Mouse (Mus musculus): ENCODE results near the gene Kcna10. TPM values are rescaled to one million over a fixed set of nuclear protein-coding genes. Genes with fewer than 3 reads are reported as not detected.

Gene Kcna10
- total and polyA plus RNA-seq, 3 experiments = not detected

DNA sequence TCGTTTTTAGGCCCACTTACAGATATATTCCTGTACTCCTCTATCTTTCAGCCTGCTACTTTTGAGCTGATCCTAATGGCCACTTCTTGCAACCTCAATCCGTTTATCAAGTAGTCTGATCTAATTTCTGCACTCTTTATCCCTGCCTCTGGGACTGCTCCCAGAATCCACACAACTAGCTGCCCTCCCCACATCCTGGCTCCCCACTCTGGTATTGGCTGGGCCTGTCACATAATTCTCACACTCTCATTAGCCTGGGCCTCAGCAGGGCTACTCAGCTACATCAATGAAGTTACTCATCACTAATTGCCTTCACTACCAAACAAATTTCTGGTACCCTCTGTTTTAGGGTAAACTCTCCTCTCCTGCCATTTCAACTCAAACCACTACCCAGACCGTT lies 32.4 kb upstream of the Kcna10 start:
- Histone ChIP-seq H3K36me3 (ENCODE audit: control insufficient read depth in 1 of 2, insufficient read depth in 2 of 2, low read length in 2 of 2) (no peaks in the 10 kb centered on the region), H3K4me3 (ENCODE audit: control insufficient read depth in 1 of 2, insufficient read depth in 1 of 2, low read depth in 2 of 2, low read length in 2 of 2) (no peak overlapping the region), H3K9me3 (replicated peaks; ENCODE audit: insufficient read depth, low read length) (no peaks in the 10 kb centered on the region), H3K4me1 (ENCODE audit: control insufficient read depth in 1 of 2, insufficient read depth in 2 of 2, low read length in 2 of 2) (no peaks in the 10 kb centered on the region), H3K27ac (ENCODE audit: control insufficient read depth, low read depth, low read length) (no peak overlapping the region), H3K27me3 (ENCODE audit: control insufficient read depth in 1 of 2, insufficient read depth in 2 of 2, low read length in 2 of 2) (no peaks in the 10 kb centered on the region), H3K9ac (ENCODE audit: control insufficient read depth, low read depth, low read length, poor library complexity, severe bottlenecking) (no peak overlapping the region), H3K79me2 (ENCODE audit: control insufficient read depth, insufficient read depth, low read length, poor library complexity) (no peaks in the 10 kb centered on the region)
- DNase-seq (ENCODE audit: low read depth, low spot score) = no peak
- TF ChIP-seq POLR2AphosphoS5 (IDR thresholded peaks at IDR 0.05; ENCODE audit: borderline replicate concordance, low read depth, low read length) (no peak), EP300 (IDR thresholded peaks at IDR 0.05; ENCODE audit: low read depth in 1 of 2, low read length in 2 of 2) (no peak), SMC3 (IDR thresholded peaks at IDR 0.05; ENCODE audit: low read depth, low read length) (no peak), CHD2 (IDR thresholded peaks at IDR 0.05; ENCODE audit: low read length) (no peak), USF1 (IDR thresholded peaks at IDR 0.05; ENCODE audit: low read depth, low read length) (no peak), MAX (IDR thresholded peaks at IDR 0.05; ENCODE audit: low read length) (no peak), CHD1 (IDR thresholded peaks at IDR 0.05; ENCODE audit: low read depth, low read length) (no peak), E2F4 (IDR thresholded peaks at IDR 0.05; ENCODE audit: borderline replicate concordance, low read depth, low read length) (no peak), ZC3H11A (IDR thresholded peaks at IDR 0.05; ENCODE audit: low read depth, low read length) (no peak), UBTF (IDR thresholded peaks at IDR 0.05; ENCODE audit: borderline replicate concordance, insufficient read depth, low read depth, low read length) (no peak), ZMIZ1 (IDR thresholded peaks at IDR 0.05; ENCODE audit: low read depth, low read length) (no peak), ZNF384 (IDR thresholded peaks at IDR 0.05; ENCODE audit: low read depth, low read length) (no peak), USF2 (IDR thresholded peaks at IDR 0.05; ENCODE audit: borderline replicate concordance in 1 of 2, insufficient read depth in 1 of 2, low read depth in 1 of 2, low read length in 2 of 2) (no peak)

DNA sequence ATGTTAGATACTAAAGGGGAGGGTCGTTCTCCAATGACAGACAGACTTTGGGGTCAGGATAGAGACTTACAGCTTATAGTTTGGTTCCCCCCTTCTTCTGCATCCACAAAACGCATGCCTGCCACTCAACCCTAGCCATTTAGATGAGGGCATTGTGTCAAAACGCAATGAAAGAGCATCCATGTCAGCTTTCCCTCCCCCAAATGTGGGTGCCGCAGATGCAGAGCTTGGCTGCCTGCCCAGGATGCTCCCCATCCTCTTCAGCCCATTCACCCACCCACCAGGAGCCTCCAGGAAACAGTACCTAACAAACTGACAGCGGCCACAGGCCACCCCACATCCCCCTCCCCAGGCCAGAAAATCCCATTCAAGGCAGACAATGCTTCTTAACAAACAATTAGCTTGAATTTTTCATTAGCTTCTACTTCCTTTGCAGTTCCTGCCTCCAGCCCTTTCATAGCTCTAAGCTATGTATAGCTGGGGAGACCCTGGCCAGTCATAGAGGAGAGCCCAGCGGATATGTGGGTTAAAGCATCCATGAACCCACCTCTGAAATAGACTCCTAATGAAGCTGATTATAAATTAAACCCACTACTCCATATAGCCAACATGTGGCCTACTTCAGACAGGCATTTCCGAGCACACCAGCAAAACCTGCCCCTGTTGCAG lies 31.9 kb upstream of the Kcna10 start:
- Histone ChIP-seq H3K4me1 (ENCODE audit: control insufficient read depth in 1 of 2, insufficient read depth in 2 of 2, low read length in 2 of 2) (no peaks in the 10 kb centered on the region), H3K27me3 (ENCODE audit: control insufficient read depth in 1 of 2, insufficient read depth in 2 of 2, low read length in 2 of 2) (no peaks in the 10 kb centered on the region), H3K9me3 (replicated peaks; ENCODE audit: insufficient read depth, low read length) (no peaks in the 10 kb centered on the region), H3K79me2 (ENCODE audit: control insufficient read depth, insufficient read depth, low read length, poor library complexity) (no peaks in the 10 kb centered on the region), H3K27ac (ENCODE audit: control insufficient read depth, low read depth, low read length) (no peak overlapping the region), H3K4me3 (ENCODE audit: control insufficient read depth in 1 of 2, insufficient read depth in 1 of 2, low read depth in 2 of 2, low read length in 2 of 2) (no peak overlapping the region), H3K9ac (ENCODE audit: control insufficient read depth, low read depth, low read length, poor library complexity, severe bottlenecking) (no peak overlapping the region), H3K36me3 (ENCODE audit: control insufficient read depth in 1 of 2, insufficient read depth in 2 of 2, low read length in 2 of 2) (no peaks in the 10 kb centered on the region)
- TF ChIP-seq POLR2A (IDR thresholded peaks at IDR 0.05; ENCODE audit: control insufficient read depth in 1 of 2, insufficient read depth in 1 of 2, low read depth in 1 of 2, low read length in 2 of 2, poor library complexity in 1 of 2) = no peak
- TF ChIP-seq MXI1 (IDR thresholded peaks at IDR 0.05; ENCODE audit: low read depth, low read length) = no peak
- no peak for TF ChIP-seq POLR2AphosphoS2 (IDR thresholded peaks at IDR 0.05; ENCODE audit: low read length)
- no peak for TF ChIP-seq GABPA (IDR thresholded peaks at IDR 0.05; ENCODE audit: low read depth, low read length)
- TF ChIP-seq ZC3H11A (IDR thresholded peaks at IDR 0.05; ENCODE audit: low read depth, low read length) = no peak
- no peak for TF ChIP-seq RCOR1 (IDR thresholded peaks at IDR 0.05; ENCODE audit: low read depth, low read length)
- TF ChIP-seq SMC3 (IDR thresholded peaks at IDR 0.05; ENCODE audit: low read depth, low read length) = no peak
- TF ChIP-seq CHD2 (IDR thresholded peaks at IDR 0.05; ENCODE audit: low read length) = no peak
- TF ChIP-seq ZMIZ1 (IDR thresholded peaks at IDR 0.05; ENCODE audit: low read depth, low read length) = no peak
- no peak for TF ChIP-seq MAFK (IDR thresholded peaks at IDR 0.05; ENCODE audit: borderline replicate concordance, low read depth, low read length)
- no peak for TF ChIP-seq ZNF384 (IDR thresholded peaks at IDR 0.05; ENCODE audit: low read depth, low read length)
- TF ChIP-seq MYC (IDR thresholded peaks at IDR 0.05; ENCODE audit: low read depth, low read length) = no peak
- no peak for TF ChIP-seq TAL1 (IDR thresholded peaks at IDR 0.05; ENCODE audit: low read length)
- no peak for DNase-seq (ENCODE audit: low read depth, low spot score)
